In genomic region chr17:6215640-6216039, GRCm38 (mm10) we compare ENCODE assay signal across 15 mouse cellular contexts.
"Had no signal": no experiment of that assay in that cellular context is flagged by ENCODE, and none has a peak within 500 bp of the region (broad histone marks: within the 10 kb centered on the region; RNA-seq: fewer than 3 reads in every experiment).

No protein-coding gene starts in this region.

- H3K27ac ChIP-seq: left cerebral cortex, adult 2 months; limb, embryonic 10.5 days; liver, embryonic 15.5 days; midbrain, embryonic 10.5 days; neural tube, embryonic 15.5 days had no signal

- H3K36me3 ChIP-seq: liver, embryonic 15.5 days had no signal

- H3K4me3 ChIP-seq: left cerebral cortex, adult 2 months; limb, embryonic 10.5 days; liver, embryonic 15.5 days; midbrain, embryonic 10.5 days; myocyte; neural tube, embryonic 15.5 days had no signal

- H3K9ac ChIP-seq: liver, embryonic 15.5 days; neural tube, embryonic 15.5 days had no signal

- H3K4me2 ChIP-seq: liver, embryonic 11.5 days; liver, embryonic 15.5 days; neural tube, embryonic 15.5 days had no signal

- H3K4me1 ChIP-seq: limb, embryonic 10.5 days; liver, embryonic 15.5 days; midbrain, embryonic 10.5 days; neural tube, embryonic 15.5 days had no signal

- DNase-seq: kidney, postnatal 10 days; lung, adult 2 months; lung, postnatal 36 days; midbrain, embryonic 14.5 days; right cerebral cortex, adult 18-20 months; right cerebral cortex, postnatal 25 days; thymus, postnatal 4 days had no signal

- H3K27me3 ChIP-seq: liver, embryonic 15.5 days; neural tube, embryonic 15.5 days had no signal

- ATAC-seq: lung, postnatal 0 days had no signal

- H3K9me3 ChIP-seq: limb, embryonic 10.5 days; liver, embryonic 15.5 days; midbrain, embryonic 10.5 days; neural tube, embryonic 15.5 days had no signal
